Mouse (Mus musculus) lung, embryonic 14.5 days (tissue): ENCODE measurements around the gene Dscaml1. TPM values are rescaled to one million over a fixed set of nuclear protein-coding genes. Genes with fewer than 3 reads are reported as not detected.

Experiments
- ATAC-seq: fragments of 200-750 bp; cut with Nextera tagmentation; 2 replicates; pipeline ENCODE4 v1.8.0; 2017; ENCODE audit warnings: mild to moderate bottlenecking, moderate TSS enrichment, moderate library complexity; ENCODE audit not compliant: insufficient read depth
- DNase-seq: peaks from one replicate; pipeline ENCODE4 v3.0.0-alpha.2; 2015
- H3K27ac ChIP-seq: fragments of 300-500 bp; sonication (generic); 2 replicates; pipeline ENCODE4 v1.5.1; 2014; ENCODE audit warnings: low read depth, mild to moderate bottlenecking, moderate library complexity
- H3K27me3 ChIP-seq: fragments of 300-500 bp; sonication (generic); 2 replicates; pipeline ENCODE4 v1.6.1; 2014; ENCODE audit warnings: low read length, control low read depth; ENCODE audit not compliant: insufficient read depth
- H3K36me3 ChIP-seq: fragments of 300-500 bp; sonication (generic); 2 replicates; pipeline ENCODE4 v1.6.1; 2014; ENCODE audit warnings: control low read depth; ENCODE audit not compliant: insufficient read depth
- H3K4me1 ChIP-seq: fragments of 300-500 bp; sonication (generic); 2 replicates; pipeline ENCODE4 v1.6.1; 2014; ENCODE audit warnings: antibody characterized with exemption, control low read depth; ENCODE audit not compliant: insufficient read depth
- H3K4me2 ChIP-seq: fragments of 300-500 bp; sonication (generic); 2 replicates; pipeline ENCODE4 v1.6.1; 2014; ENCODE audit warnings: mild to moderate bottlenecking
- H3K4me3 ChIP-seq: fragments of 300-500 bp; sonication (generic); 2 replicates; pipeline ENCODE4 v1.5.1; 2014; ENCODE audit warnings: low read depth, low read length
- H3K9ac ChIP-seq: fragments of 300-500 bp; sonication (generic); 2 replicates; pipeline ENCODE4 v1.6.1; 2014
- H3K9me3 ChIP-seq: fragments of 300-500 bp; sonication (generic); 2 replicates; pipeline ENCODE4 v1.6.1; 2016; ENCODE audit warnings: low read depth, low read length, control low read depth
- CTCF ChIP-seq: IDR thresholded peaks from 2 replicates; pipeline ENCODE4 v1.5.1; 2016; ENCODE audit warnings: antibody characterized with exemption, low read depth
- WGBS: fragments of 180-500 bp; shearing (Covaris S2); extraction: QIAGEN DNeasy Blood & Tissue Kit; methylation state at CpG from one replicate; pipeline ENCODE4 v1.1.7; 2014; 5-methylcytosine and 5-hydroxymethylcytosine counted together
- polyA plus RNA-seq: library from polyadenylated mRNA; unstranded; fragments of >200 nt; fragmentation: Nextera tagmentation; extraction: Ambion mirVana; gene quantifications from 2 replicates; pipeline ENCODE4 v1.2.1, GENCODE M21; 2014

Dscaml1 gene
- polyA plus RNA-seq, 1 experiment from 2014 or later = 0.05 TPM

DNA sequence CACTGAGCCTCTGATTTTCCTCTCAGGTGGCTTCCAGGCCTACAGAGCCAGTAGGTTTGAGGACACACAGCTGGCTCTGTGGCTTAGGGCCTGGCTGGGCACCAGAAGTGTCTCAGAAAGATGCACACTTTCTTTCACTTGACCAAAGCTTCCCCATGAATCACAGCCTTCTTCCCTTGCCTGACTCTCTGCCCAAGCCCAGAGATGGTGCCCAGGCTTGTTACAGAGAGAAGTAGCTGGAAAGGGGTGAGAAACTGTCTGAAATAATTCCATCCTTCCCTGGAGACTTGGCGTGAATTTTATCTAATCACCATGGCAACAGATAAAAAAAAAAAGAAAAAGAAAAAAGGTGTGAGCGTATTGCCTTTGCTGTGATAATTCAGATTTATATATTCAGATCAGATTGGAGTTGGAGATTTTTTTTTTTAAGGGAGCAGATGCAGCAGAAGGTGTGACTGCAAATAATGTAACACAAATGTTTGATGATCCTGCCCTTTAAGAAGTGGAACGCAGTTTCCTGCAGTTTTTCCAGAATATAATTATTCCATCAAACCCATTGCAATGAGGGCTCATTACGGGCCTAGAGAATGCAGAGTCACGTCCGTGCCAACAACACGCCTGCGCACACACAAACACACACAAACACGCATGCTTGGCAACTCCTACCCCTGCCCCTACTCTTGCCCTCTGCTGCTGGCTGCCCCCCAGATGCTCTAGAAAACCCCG, 44.5 kb downstream of the Dscaml1 start:
- H3K9ac ChIP-seq = no peak overlapping the region
- no peak overlapping the region for H3K4me3 ChIP-seq
- WGBS = 73% methylated on average over 10 of the region's 10 CpGs
- DNase-seq (no peak), ATAC-seq (no peak)
- H3K27ac ChIP-seq = no peak overlapping the region
- TF ChIP-seq CTCF = no peak
- H3K4me2 ChIP-seq = no peak overlapping the region
- no peaks in the 10 kb centered on the region for H3K4me1 ChIP-seq
- H3K36me3 ChIP-seq = no peaks in the 10 kb centered on the region
- no peaks in the 10 kb centered on the region for H3K27me3 ChIP-seq
- no peaks in the 10 kb centered on the region for H3K9me3 ChIP-seq

DNA sequence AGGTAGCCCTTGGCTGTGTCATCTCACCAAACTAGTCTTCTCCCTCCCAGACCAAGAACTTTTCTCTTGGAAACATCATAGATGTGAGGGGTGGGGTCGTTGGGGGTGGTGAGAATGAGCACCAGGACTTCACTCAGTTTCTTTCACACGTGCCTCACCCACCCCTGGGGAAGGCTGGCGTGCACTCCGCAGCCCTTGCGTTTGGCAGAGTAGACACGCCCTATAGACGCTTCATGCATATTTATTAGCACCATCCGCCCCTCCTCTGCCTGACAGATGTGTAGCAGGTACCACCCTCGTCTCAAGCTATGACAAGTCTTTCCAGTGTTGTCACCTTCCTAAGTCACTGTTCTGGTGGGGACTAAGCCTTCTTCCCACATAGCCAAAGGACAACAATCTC, 45.3 kb downstream of the Dscaml1 start:
- DNase-seq = no peak
- TF ChIP-seq CTCF = no peak
- Histone ChIP-seq H3K9me3 (no peaks in the 10 kb centered on the region), H3K27me3 (no peaks in the 10 kb centered on the region), H3K4me2 (no peak overlapping the region), H3K9ac (no peak overlapping the region), H3K4me1 (no peaks in the 10 kb centered on the region), H3K27ac (no peak overlapping the region), H3K36me3 (no peaks in the 10 kb centered on the region), H3K4me3 (no peak overlapping the region)
- 27% methylated on average over 9 of the region's 9 CpGs for WGBS
- no peak for ATAC-seq

DNA sequence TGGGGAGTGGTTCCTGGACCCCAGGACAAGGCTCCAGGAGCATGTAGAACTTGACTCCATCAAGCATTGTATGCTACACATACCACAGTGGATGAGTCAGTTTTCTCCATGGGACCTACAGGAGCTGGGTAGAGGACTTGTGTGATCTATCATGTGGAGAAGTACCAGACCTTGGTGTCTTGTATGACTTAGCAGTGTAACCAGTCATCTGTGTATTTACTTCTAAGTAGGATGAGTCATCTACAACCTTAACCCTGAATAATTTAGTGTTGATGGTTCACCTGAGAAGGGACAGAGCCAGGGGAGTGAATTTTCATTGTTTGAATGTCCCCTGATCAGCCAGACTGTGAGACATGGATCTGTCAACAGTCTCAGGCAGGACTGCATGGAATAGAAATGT, 48.4 kb downstream of the Dscaml1 start:
- ATAC-seq (no peak), DNase-seq (no peak)
- H3K27me3 ChIP-seq = no peaks in the 10 kb centered on the region
- no peak overlapping the region for H3K4me3 ChIP-seq
- no peaks in the 10 kb centered on the region for H3K9me3 ChIP-seq
- H3K9ac ChIP-seq = no peak overlapping the region
- no peak overlapping the region for H3K27ac ChIP-seq
- TF ChIP-seq CTCF = no peak
- no peak overlapping the region for H3K4me2 ChIP-seq
- H3K4me1 ChIP-seq = no peaks in the 10 kb centered on the region
- H3K36me3 ChIP-seq = no peaks in the 10 kb centered on the region

- H3K9ac ChIP-seq = no peak overlapping the region
- WGBS = 81% methylated on average over 9 of the region's 9 CpGs
- H3K4me3 ChIP-seq = no peak overlapping the region
- H3K27ac ChIP-seq = no peak overlapping the region
- no peaks in the 10 kb centered on the region for H3K4me1 ChIP-seq
- DNase-seq = no peak
- no peaks in the 10 kb centered on the region for H3K36me3 ChIP-seq
- no peaks in the 10 kb centered on the region for H3K9me3 ChIP-seq
- ATAC-seq = no peak
- H3K4me2 ChIP-seq = no peak overlapping the region
- H3K27me3 ChIP-seq = no peaks in the 10 kb centered on the region
- no peak for TF ChIP-seq CTCF
Observed at GRCm38 (mm10) chr9:45480936-45481335, 54.5 kb downstream of the Dscaml1 start.

DNA sequence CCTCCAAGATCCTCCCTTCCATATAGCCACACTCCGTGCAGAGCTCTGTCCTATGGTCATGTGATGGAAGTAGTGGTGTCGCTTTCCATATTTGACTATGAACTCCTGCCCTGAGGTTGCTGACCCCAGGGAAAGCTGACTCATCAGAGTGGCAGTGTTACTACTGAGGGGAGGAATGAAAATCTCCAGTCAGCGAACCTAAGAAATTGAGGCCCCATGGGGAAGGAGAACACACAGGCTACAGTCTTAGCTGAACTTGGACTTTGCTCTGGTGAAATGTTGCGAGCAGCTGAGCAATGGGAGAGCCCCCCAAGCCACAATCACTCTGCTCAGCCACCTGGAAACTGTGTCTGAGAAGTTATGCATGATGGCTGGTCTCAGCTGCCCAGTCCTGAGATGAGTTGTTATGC, 60.2 kb downstream of the Dscaml1 start:
- Histone ChIP-seq H3K4me3 (no peak overlapping the region), H3K4me2 (no peak overlapping the region), H3K27me3 (no peaks in the 10 kb centered on the region), H3K36me3 (no peaks in the 10 kb centered on the region), H3K9me3 (no peaks in the 10 kb centered on the region), H3K27ac (no peak overlapping the region), H3K9ac (no peak overlapping the region), H3K4me1 (no peaks in the 10 kb centered on the region)
- ATAC-seq = no peak
- WGBS = 79% methylated on average over 4 of the region's 4 CpGs
- DNase-seq = no peak
- TF ChIP-seq CTCF = no peak

- Histone ChIP-seq H3K4me2 (no peak overlapping the region), H3K27me3 (no peaks in the 10 kb centered on the region), H3K4me1 (no peaks in the 10 kb centered on the region), H3K4me3 (no peak overlapping the region), H3K36me3 (no peaks in the 10 kb centered on the region), H3K27ac (no peak overlapping the region), H3K9ac (no peak overlapping the region), H3K9me3 (no peaks in the 10 kb centered on the region)
- 69% methylated on average over 12 of the region's 12 CpGs for WGBS
- DNase-seq (no peak), ATAC-seq (no peak)
- no peak for TF ChIP-seq CTCF
Observed at GRCm38 (mm10) chr9:45487179-45487801, 60.9 kb downstream of the Dscaml1 start.

DNA sequence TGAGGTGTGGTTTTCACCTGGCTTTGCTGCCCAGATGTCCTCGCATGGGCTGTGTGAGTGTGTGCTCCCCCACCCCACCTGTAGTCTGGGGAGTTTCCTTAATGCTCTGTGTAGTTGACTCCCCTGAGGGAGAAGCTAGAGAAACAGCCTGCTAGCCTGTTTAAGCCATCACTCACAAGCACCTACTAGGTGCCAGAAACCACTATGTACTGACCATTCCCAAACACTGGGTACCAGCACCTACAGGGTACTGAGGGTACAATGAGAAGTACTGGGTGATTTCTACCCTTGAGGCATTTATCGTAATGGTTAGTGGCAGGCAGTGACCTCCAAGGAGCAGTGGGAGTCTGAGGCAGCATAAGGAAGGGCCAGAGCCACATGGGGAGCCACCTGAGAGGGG, 64.5 kb downstream of the Dscaml1 start:
- H3K27me3 ChIP-seq = no peaks in the 10 kb centered on the region
- no peak overlapping the region for H3K9ac ChIP-seq
- no peaks in the 10 kb centered on the region for H3K4me1 ChIP-seq
- DNase-seq (no peak), ATAC-seq (no peak)
- H3K36me3 ChIP-seq = no peaks in the 10 kb centered on the region
- H3K27ac ChIP-seq = no peak overlapping the region
- H3K4me3 ChIP-seq = no peak overlapping the region
- WGBS = 85% methylated on average over 2 of the region's 2 CpGs
- no peak for TF ChIP-seq CTCF
- H3K9me3 ChIP-seq = no peaks in the 10 kb centered on the region
- H3K4me2 ChIP-seq = no peak overlapping the region
